Mouse (Mus musculus) CH12.LX (cell line): Measurements from ENCODE around the gene Yars2. TPM values are rescaled to one million over a fixed set of nuclear protein-coding genes. Genes with fewer than 3 reads are reported as not detected.

ENCODE experiments used
- DNase-seq: peaks from one replicate; pipeline ENCODE4 v3.0.0-alpha.2; 2013; ENCODE audit errors: extremely low read depth
- H3K27ac ChIP-seq: 2 replicates; pipeline ENCODE4 v1.5.1; 2012; ENCODE audit warnings: low read depth, mild to moderate bottlenecking, control low read depth, moderate library complexity; ENCODE audit not compliant: insufficient read depth
- H3K27me3 ChIP-seq: replicated peaks from 2 replicates; pipeline ENCODE3; 2012; ENCODE audit warnings: inconsistent platforms
- H3K36me3 ChIP-seq, 2 experiments: replicated peaks in 1 of 2; 2 replicates each; pipeline versions ENCODE3 to v1.6.1; 2012; ENCODE audit warnings: inconsistent platforms in 1 of 2, low read length in 1 of 2, mild to moderate bottlenecking in 1 of 2, mixed read lengths in 1 of 2, moderate library complexity in 1 of 2; ENCODE audit not compliant: control insufficient read depth in 1 of 2, insufficient read depth in 1 of 2
- H3K4me1 ChIP-seq, 2 experiments: 2 replicates each; pipeline ENCODE4 v1.6.1; 2012; ENCODE audit warnings: inconsistent platforms in 1 of 2, moderate library complexity in 1 of 2; ENCODE audit not compliant: insufficient read depth in 2 of 2, control insufficient read depth in 1 of 2
- H3K4me2 ChIP-seq: 2 replicates; pipeline ENCODE4 v1.6.1; 2012; ENCODE audit warnings: low read depth, mild to moderate bottlenecking, control low read depth; ENCODE audit not compliant: poor library complexity, insufficient read depth, severe bottlenecking
- H3K4me3 ChIP-seq, 3 experiments: fragments of 150-350 bp in 1 of 3; sonication (generic) in 1 of 3; replicated peaks in 1 of 3; 2 replicates each; pipeline versions ENCODE3 to v1.5.1; 2011 to 2012; ENCODE audit warnings: low read depth in 2 of 3, low read length in 2 of 3, mild to moderate bottlenecking in 2 of 3, moderate library complexity in 2 of 3, control low read depth in 1 of 3, improper control_type of control experiment in 1 of 3, inconsistent platforms in 1 of 3, mixed read lengths in 1 of 3; ENCODE audit not compliant: poor library complexity in 1 of 3
- H3K79me2 ChIP-seq: replicated peaks from 2 replicates; pipeline ENCODE4 v1.6.1; 2012; ENCODE audit warnings: mild to moderate bottlenecking, moderate library complexity; ENCODE audit not compliant: control insufficient read depth, poor library complexity, insufficient read depth, severe bottlenecking; ENCODE audit errors: extremely low read depth
- H3K9ac ChIP-seq: 2 replicates; pipeline ENCODE4 v1.6.1; 2012; ENCODE audit warnings: low read depth, mild to moderate bottlenecking, control low read depth, moderate library complexity; ENCODE audit not compliant: insufficient read depth
- H3K9me3 ChIP-seq: replicated peaks from 2 replicates; pipeline ENCODE3; 2012; ENCODE audit warnings: low read length, inconsistent platforms, mixed read lengths
- BHLHE40 ChIP-seq: IDR thresholded peaks from 2 replicates; pipeline ENCODE4 v1.6.1; 2011; ENCODE audit warnings: mild to moderate bottlenecking, low read depth, low read length, improper control_type of control experiment
- ELF1 ChIP-seq: IDR thresholded peaks from 2 replicates; pipeline ENCODE4 v1.6.1; 2014; ENCODE audit warnings: low read depth, mild to moderate bottlenecking, inconsistent platforms, low read length, improper control_type of control experiment
- EP300 ChIP-seq: IDR thresholded peaks from 2 replicates; pipeline ENCODE4 v1.6.1; 2011; ENCODE audit warnings: low read length, improper control_type of control experiment
- ETS1 ChIP-seq: conservative IDR thresholded peaks from 2 replicates; pipeline ENCODE4 v1.6.1; 2012; ENCODE audit warnings: low read depth, mild to moderate bottlenecking, inconsistent platforms, low read length, improper control_type of control experiment, moderate library complexity
- GABPA ChIP-seq: IDR thresholded peaks from 2 replicates; pipeline ENCODE4 v1.6.1; 2012; ENCODE audit warnings: low read depth, low read length, improper control_type of control experiment, inconsistent platforms; ENCODE audit not compliant: insufficient replicate concordance
- IRF4 ChIP-seq: IDR thresholded peaks from 2 replicates; pipeline ENCODE4 v1.6.1; 2014; ENCODE audit warnings: low read depth, mild to moderate bottlenecking, inconsistent platforms, low read length, improper control_type of control experiment
- JUN ChIP-seq: IDR thresholded peaks from 2 replicates; pipeline ENCODE4 v1.6.1; 2011; ENCODE audit warnings: low read depth, mild to moderate bottlenecking, low read length, improper control_type of control experiment, moderate library complexity; ENCODE audit not compliant: insufficient read depth
- JUND ChIP-seq: conservative IDR thresholded peaks from 2 replicates; pipeline ENCODE4 v1.6.1; 2011; ENCODE audit warnings: low read depth, low read length, improper control_type of control experiment
- KAT2A ChIP-seq: IDR thresholded peaks from 2 replicates; pipeline ENCODE4 v1.6.1; 2012; ENCODE audit warnings: low read length, improper control_type of control experiment, inconsistent platforms; ENCODE audit not compliant: insufficient replicate concordance
- MAX ChIP-seq: IDR thresholded peaks from 2 replicates; pipeline ENCODE4 v1.6.1; 2011; ENCODE audit warnings: low read length, improper control_type of control experiment
- MAZ ChIP-seq: IDR thresholded peaks from 2 replicates; pipeline ENCODE4 v1.6.1; 2012; ENCODE audit warnings: low read depth, mild to moderate bottlenecking, inconsistent platforms, low read length, improper control_type of control experiment, moderate library complexity
- MEF2A ChIP-seq: IDR thresholded peaks from 2 replicates; pipeline ENCODE4 v1.6.1; 2014; ENCODE audit warnings: low read depth, mild to moderate bottlenecking, inconsistent platforms, low read length, improper control_type of control experiment, borderline replicate concordance
- MYC ChIP-seq: IDR thresholded peaks from 2 replicates; pipeline ENCODE4 v1.6.1; 2011; ENCODE audit warnings: low read depth, mild to moderate bottlenecking, improper control_type of control experiment, low read length
- NRF1 ChIP-seq: IDR thresholded peaks from 2 replicates; pipeline ENCODE4 v1.6.1; 2014; ENCODE audit warnings: low read depth, mild to moderate bottlenecking, inconsistent platforms, low read length, improper control_type of control experiment, moderate library complexity
- PAX5 ChIP-seq: IDR thresholded peaks from 2 replicates; pipeline ENCODE4 v1.6.1; 2012; ENCODE audit warnings: low read length, inconsistent platforms, mixed read lengths
- POLR2A ChIP-seq: IDR thresholded peaks from 2 replicates; pipeline ENCODE4 v1.6.1; 2011; ENCODE audit warnings: low read depth, mild to moderate bottlenecking, improper control_type of control experiment, low read length
- SIN3A ChIP-seq: IDR thresholded peaks from 2 replicates; pipeline ENCODE4 v1.6.1; 2012; ENCODE audit warnings: low read length, improper control_type of control experiment, inconsistent platforms
- SMC3 ChIP-seq: IDR thresholded peaks from 2 replicates; pipeline ENCODE4 v1.6.1; 2011; ENCODE audit warnings: low read depth, low read length, improper control_type of control experiment
- TBP ChIP-seq: conservative IDR thresholded peaks from 2 replicates; pipeline ENCODE4 v1.6.1; 2011; ENCODE audit warnings: low read depth, low read length, improper control_type of control experiment
- ZC3H11A ChIP-seq: IDR thresholded peaks from 2 replicates; pipeline ENCODE4 v1.6.1; 2012; ENCODE audit warnings: low read depth, mild to moderate bottlenecking, inconsistent platforms, low read length, improper control_type of control experiment
- ZKSCAN1 ChIP-seq: IDR thresholded peaks from 2 replicates; pipeline ENCODE4 v1.6.1; 2012; ENCODE audit warnings: low read depth, inconsistent platforms, low read length, improper control_type of control experiment, borderline replicate concordance
- ZMIZ1 ChIP-seq: IDR thresholded peaks from 2 replicates; pipeline ENCODE4 v1.6.1; 2012; ENCODE audit warnings: low read depth, mild to moderate bottlenecking, inconsistent platforms, low read length, improper control_type of control experiment
- ZNF384 ChIP-seq: IDR thresholded peaks from 2 replicates; pipeline ENCODE4 v1.6.1; 2012; ENCODE audit warnings: low read depth, low read length, improper control_type of control experiment, inconsistent platforms
- dilution Hi-C: fragments of 300-500 bp; cut with MboI; formaldehyde crosslinking; loops from 2 replicates; pipeline ENCODE4 v1.14.3; 2020; ENCODE audit warnings: low sequenced_read_pairs; ENCODE audit not compliant: extremely low pct_unique_long_range_greater_than_20kb, extremely low pct_ligation_motif_present
- in situ Hi-C: fragments of 300-500 bp; cut with MboI; formaldehyde crosslinking; loops from 3 replicates; pipeline ENCODE4 v1.14.3; 2019; ENCODE audit warnings: low sequenced_read_pairs, low pct_ligation_motif_present, low pct_unique_long_range_greater_than_20kb, mixed read lengths
- polyA plus RNA-seq: library from polyadenylated mRNA; unstranded; fragments of >175 nt; gene quantifications from 2 replicates; pipeline ENCODE4 v1.2.1, GENCODE M21; 2012; ENCODE audit warnings: low read depth; ENCODE audit not compliant: insufficient read length
- total RNA-seq, 2 experiments: library from RNA; depleted of rRNA; stranded (reverse); fragments of 300-350 nt in 1 of 2; fragments of >200 nt in 1 of 2; gene quantifications; 2 replicates each; pipeline ENCODE4 v1.2.3; 2012 to 2014

Gene Yars2
- total and polyA plus RNA-seq, 3 experiments, result 40.9 to 112 (median 56.0) TPM

DNA sequence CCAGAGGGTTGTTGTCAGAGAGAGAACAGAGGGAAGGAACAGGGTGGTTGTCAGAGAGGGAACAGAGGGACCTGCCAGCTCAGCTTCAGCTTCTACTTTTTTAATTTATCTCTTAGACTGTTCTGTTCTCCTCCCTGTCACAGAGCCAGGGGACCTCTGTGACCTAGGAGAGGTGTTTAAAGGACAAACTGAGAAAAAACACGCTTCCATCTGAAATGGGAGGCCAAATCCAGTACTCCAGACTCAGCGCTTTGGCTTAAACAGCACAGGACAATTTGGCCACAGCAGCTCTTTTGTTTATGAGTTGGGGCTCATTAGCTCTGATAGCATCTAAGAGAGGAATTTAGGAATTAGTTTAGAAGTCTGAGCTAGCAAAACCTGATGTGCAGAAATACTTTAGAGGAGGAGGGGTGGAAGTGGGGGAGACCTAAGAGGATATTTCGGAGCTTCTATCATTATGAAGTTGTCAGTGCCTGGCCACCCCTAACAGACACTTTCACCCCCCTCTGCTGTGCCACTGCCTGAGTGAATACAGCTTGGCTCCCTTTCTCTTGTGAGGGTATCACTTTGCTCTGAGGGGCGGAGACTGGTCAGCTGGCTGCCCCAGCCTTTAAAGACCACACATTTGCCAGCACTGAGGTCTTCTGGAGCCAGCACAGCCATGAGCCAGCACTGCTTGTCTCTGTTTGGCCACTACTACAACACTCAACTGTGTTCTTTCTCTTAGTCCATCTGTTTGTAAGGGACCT, 49.3 kb upstream of the Yars2 start:
- H3K9me3 ChIP-seq, result no peaks in the 10 kb centered on the region
- TF ChIP-seq MEF2A (no peak), ZKSCAN1 (no peak), KAT2A (no peak), EP300 (no peak), ZMIZ1 (no peak), JUND (no peak), MAX (no peak)
- TF ChIP-seq, all 38 proteins: peak for 0
- in situ Hi-C loops (no loop called here), dilution Hi-C loops (no loop called here)
- H3K4me3 ChIP-seq, result no peak overlapping the region
- H3K79me2 ChIP-seq, result no peaks in the 10 kb centered on the region
- no peaks in the 10 kb centered on the region for H3K27me3 ChIP-seq
- H3K36me3 ChIP-seq, result peaks cover 0 to 2% of the 10 kb centered on the region in 2 experiments
- DNase-seq, result no peak
- no peak overlapping the region for H3K4me2 ChIP-seq
- H3K4me1 ChIP-seq, result peaks cover 0 to 3% of the 10 kb centered on the region in 2 experiments; a peak in 1 of 4 replicates
- no peak overlapping the region for H3K9ac ChIP-seq
- H3K27ac ChIP-seq, result no peak overlapping the region

GRCm38 (mm10) chr16:16255217-16255616, 47.5 kb upstream of the Yars2 start:
- Histone ChIP-seq H3K27ac (no peak overlapping the region), H3K4me2 (no peak overlapping the region), H3K27me3 (no peaks in the 10 kb centered on the region), H3K36me3 (no peaks in the 10 kb centered on the region), H3K4me3 (no peak overlapping the region), H3K4me1 (peaks cover 0 to 8% of the 10 kb centered on the region in 2 experiments; a peak in 1 of 4 replicates), H3K9ac (no peak overlapping the region), H3K79me2 (no peaks in the 10 kb centered on the region), H3K9me3 (no peaks in the 10 kb centered on the region)
- TF ChIP-seq ETS1 (no peak), IRF4 (no peak), GABPA (no peak), MAZ (no peak), PAX5 (no peak), ELF1 (no peak), TBP (no peak), MYC (no peak), JUN (no peak), JUND (no peak), ZNF384 (no peak), ZKSCAN1 (no peak), SMC3 (no peak), BHLHE40 (no peak), MAX (no peak), KAT2A (no peak), ZC3H11A (no peak), NRF1 (no peak), POLR2A (no peak), SIN3A (no peak)
- dilution Hi-C loops, result no loop called here
- in situ Hi-C loops, result no loop called here
- no peak for DNase-seq
